Mouse (Mus musculus): ENCODE measurements around the gene Cpne5. TPM values are rescaled to one million over a fixed set of nuclear protein-coding genes. Genes with fewer than 3 reads are reported as not detected.

Cpne5 gene
- total RNA-seq, 2 experiments from 2014 or later: not detected

GRCm38 (mm10) chr17:29216078-29216477 is 21.9 kb downstream of the Cpne5 start:
- Histone ChIP-seq H3K27ac (no peak overlapping the region), H3K4me3 (no peak overlapping the region)
- intact Hi-C loops (cut with DNase I): no loop called here
- DNase-seq: no peak
- TF ChIP-seq CTCF (IDR thresholded peaks at IDR 0.05): no peak

GRCm38 (mm10) chr17:29214655-29215054 is 23.3 kb downstream of the Cpne5 start:
- H3K4me3 ChIP-seq: no peak overlapping the region
- intact Hi-C loops (cut with DNase I): no loop called here

GRCm38 (mm10) chr17:29214193-29214456 is 23.8 kb downstream of the Cpne5 start:
- no peak for TF ChIP-seq CTCF (IDR thresholded peaks at IDR 0.05)
- intact Hi-C loops (cut with DNase I): no loop called here
- H3K27ac ChIP-seq: no peak overlapping the region
- H3K4me3 ChIP-seq: no peak overlapping the region
- no peak for DNase-seq

More at GRCm38 (mm10) chr17:29214655-29215054, 23.3 kb downstream of the Cpne5 start:
- no peak for TF ChIP-seq CTCF (IDR thresholded peaks at IDR 0.05)
- H3K27ac ChIP-seq: no peak overlapping the region
- no peak for DNase-seq

GRCm38 (mm10) chr17:29213381-29214192 is 24.4 kb downstream of the Cpne5 start:
- TF ChIP-seq CTCF (IDR thresholded peaks at IDR 0.05): no peak
- H3K27ac ChIP-seq: no peak overlapping the region
- H3K4me3 ChIP-seq: no peak overlapping the region
- DNase-seq: no peak
- intact Hi-C loops (cut with DNase I): no loop called here

GRCm38 (mm10) chr17:29211836-29212235 is 26.1 kb downstream of the Cpne5 start:
- no peak for DNase-seq
- intact Hi-C loops (cut with DNase I): no loop called here
- no peak overlapping the region for H3K27ac ChIP-seq
- TF ChIP-seq CTCF (IDR thresholded peaks at IDR 0.05): no peak
- no peak overlapping the region for H3K4me3 ChIP-seq

- intact Hi-C loops (cut with DNase I): no loop called here
- DNase-seq: no peak
- Histone ChIP-seq H3K4me3 (no peak overlapping the region), H3K27ac (no peak overlapping the region)
- no peak for TF ChIP-seq CTCF (IDR thresholded peaks at IDR 0.05)
Measured at GRCm38 (mm10) chr17:29210037-29210436, 27.9 kb downstream of the Cpne5 start.

- intact Hi-C loops (cut with DNase I): no loop called here
- peak overlapping the region; percentile 51 for H3K27ac ChIP-seq
- DNase-seq: peak; percentile 45
- no peak overlapping the region for H3K4me3 ChIP-seq
- no peak for TF ChIP-seq CTCF (IDR thresholded peaks at IDR 0.05)
Measured at GRCm38 (mm10) chr17:29206052-29206451, 31.9 kb downstream of the Cpne5 start.

GRCm38 (mm10) chr17:29202604-29203003 is 35.4 kb downstream of the Cpne5 start:
- intact Hi-C loops (cut with DNase I): no loop called here
- no peak for DNase-seq
- Histone ChIP-seq H3K4me3 (no peak overlapping the region), H3K27ac (no peak overlapping the region)
- no peak for TF ChIP-seq CTCF (IDR thresholded peaks at IDR 0.05)

GRCm38 (mm10) chr17:29199821-29200220 is 38.1 kb downstream of the Cpne5 start:
- intact Hi-C loops (cut with DNase I): no loop called here
- no peak overlapping the region for H3K4me3 ChIP-seq
- DNase-seq: no peak
- no peak overlapping the region for H3K27ac ChIP-seq
- no peak for TF ChIP-seq CTCF (IDR thresholded peaks at IDR 0.05)

GRCm38 (mm10) chr17:29199151-29199800 is 38.7 kb downstream of the Cpne5 start:
- no peak for TF ChIP-seq CTCF (IDR thresholded peaks at IDR 0.05)
- intact Hi-C loops (cut with DNase I): no loop called here
- no peak overlapping the region for H3K27ac ChIP-seq
- H3K4me3 ChIP-seq: no peak overlapping the region
- DNase-seq: no peak

- no peak for DNase-seq
- intact Hi-C loops (cut with DNase I): no loop called here
- TF ChIP-seq CTCF (IDR thresholded peaks at IDR 0.05): no peak
- Histone ChIP-seq H3K4me3 (no peak overlapping the region), H3K27ac (no peak overlapping the region)
Measured at GRCm38 (mm10) chr17:29195579-29195978, 42.4 kb downstream of the Cpne5 start.

GRCm38 (mm10) chr17:29188989-29189388 is 49.0 kb downstream of the Cpne5 start:
- H3K4me3 ChIP-seq: no peak overlapping the region
- no peak for TF ChIP-seq CTCF (IDR thresholded peaks at IDR 0.05)
- no peak for DNase-seq
- intact Hi-C loops (cut with DNase I): loop anchor here (5.0 kb wide), 1 partner anchor 33 kb away; no protein-coding TSS in a partner anchor
- no peak overlapping the region for H3K27ac ChIP-seq

GRCm38 (mm10) chr17:29186989-29187859 is 50.7 kb downstream of the Cpne5 start:
- Histone ChIP-seq H3K27ac (no peak overlapping the region), H3K4me3 (no peak overlapping the region)
- intact Hi-C loops (cut with DNase I): loop anchor here (5.0 kb wide), 1 partner anchor 35 kb away; no protein-coding TSS in a partner anchor
- DNase-seq: no peak
- no peak for TF ChIP-seq CTCF (IDR thresholded peaks at IDR 0.05)
